Mouse (Mus musculus) liver, adult (tissue): ENCODE measurements at regions not wholly inside any gene's neighbourhood (a gene's known extent, or its start where the extent isn't known, plus 50 kb on each side); places are given as distances from the start of the nearest gene placed in this dataset.

ENCODE experiments used
- GATA4 ChIP-seq: IDR thresholded peaks from 2 replicates; pipeline ENCODE4 v1.6.1; 2014; ENCODE audit warnings: mild to moderate bottlenecking, low read length; ENCODE audit not compliant: insufficient replicate concordance

DNA sequence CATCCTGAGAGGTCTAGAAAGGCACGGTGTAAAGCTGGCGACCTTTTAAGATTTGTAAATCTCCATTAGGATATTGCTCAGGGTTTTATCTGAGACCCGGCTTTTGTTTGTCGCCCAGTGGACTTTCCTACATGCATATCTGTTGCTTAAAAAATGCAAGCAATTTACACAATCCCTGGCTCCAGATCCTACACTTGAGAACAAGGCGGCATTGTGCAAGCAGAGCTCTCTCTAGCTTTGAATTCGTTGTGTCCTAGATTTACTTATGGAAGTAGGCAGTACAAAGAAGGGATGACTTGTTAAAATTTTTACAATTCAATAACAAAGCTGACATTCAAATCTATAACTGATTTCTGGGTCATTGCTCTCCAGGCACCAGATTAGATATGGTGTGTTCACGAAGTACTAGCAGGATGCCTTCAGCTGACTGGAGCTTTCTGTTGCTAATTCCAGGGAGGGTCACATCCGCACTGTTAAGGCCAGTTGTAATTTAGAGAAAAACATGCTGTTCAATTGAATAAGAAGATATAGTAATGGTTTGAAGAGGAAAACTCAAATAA, 62.2 kb upstream of the Teddm2 start:
- TF ChIP-seq GATA4: peak; percentile 98

DNA sequence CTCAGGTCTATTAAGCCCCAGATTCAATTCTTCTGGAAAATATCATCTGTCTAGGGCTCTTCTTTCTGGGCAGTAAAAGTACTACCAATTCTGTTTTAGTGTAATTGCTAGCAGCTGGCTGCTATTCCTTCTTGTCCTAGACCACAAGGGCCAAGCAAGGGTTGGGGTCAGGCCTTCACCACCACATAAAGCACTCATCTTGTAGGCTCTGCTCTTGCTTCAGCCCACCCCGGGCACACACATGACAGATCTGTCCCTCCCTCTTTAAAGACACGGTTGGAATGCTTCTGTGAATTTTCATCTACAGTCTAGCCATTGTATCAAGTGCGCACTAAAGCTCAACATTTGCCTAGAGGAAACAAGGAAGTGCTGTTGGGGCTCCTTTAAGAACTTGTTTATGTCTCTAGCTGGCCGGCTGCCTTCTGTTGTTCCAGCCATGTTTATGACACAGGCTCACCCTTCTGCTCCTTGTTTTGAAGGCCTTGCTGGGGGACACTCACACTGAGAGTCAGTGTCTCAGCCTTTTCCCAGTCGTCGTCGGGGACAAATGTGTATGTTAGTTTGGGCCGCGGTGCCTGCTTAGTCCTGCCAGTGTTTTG, 63.8 kb upstream of the Teddm2 start:
- no peak for TF ChIP-seq GATA4

DNA sequence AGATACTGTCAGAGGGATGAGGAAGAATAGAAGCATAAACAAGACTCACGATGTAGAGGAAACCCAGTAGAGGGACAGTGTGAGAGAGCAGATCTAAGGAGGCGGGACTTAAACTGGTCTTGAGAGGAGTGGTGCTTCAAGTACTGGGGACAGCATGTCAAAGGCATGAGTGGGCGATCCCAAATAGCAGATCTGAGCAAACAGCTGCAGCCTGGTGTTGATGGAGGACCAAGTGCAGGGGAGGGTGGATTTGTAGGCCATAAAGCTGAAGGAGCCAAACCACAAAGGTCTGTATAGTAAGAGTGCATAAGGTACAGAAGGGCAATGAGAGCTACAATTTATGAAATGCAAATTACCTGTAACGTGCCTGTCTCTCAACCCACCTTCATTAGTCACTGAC, 69.4 kb upstream of the Teddm2 start:
- TF ChIP-seq GATA4: no peak

DNA sequence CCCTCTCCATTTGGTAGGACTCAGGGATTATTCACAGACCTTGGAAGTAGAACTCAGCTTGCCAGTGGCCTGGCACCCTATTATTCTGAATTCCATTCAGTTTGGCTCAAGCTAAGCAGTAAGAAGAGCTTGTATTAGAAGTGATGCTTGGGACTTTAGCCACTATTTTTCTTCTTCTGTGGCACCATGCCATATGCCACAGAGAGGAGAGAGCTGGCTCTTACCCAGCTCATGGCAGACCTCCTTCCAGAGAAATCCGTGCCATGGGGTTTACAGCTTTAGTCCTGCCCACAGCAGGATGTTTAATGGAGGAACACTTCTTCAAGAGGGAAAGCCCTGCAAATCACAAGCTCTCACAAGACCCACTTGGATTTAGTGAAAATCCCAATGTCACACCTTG, 74.3 kb upstream of the Teddm2 start:
- no peak for TF ChIP-seq GATA4

DNA sequence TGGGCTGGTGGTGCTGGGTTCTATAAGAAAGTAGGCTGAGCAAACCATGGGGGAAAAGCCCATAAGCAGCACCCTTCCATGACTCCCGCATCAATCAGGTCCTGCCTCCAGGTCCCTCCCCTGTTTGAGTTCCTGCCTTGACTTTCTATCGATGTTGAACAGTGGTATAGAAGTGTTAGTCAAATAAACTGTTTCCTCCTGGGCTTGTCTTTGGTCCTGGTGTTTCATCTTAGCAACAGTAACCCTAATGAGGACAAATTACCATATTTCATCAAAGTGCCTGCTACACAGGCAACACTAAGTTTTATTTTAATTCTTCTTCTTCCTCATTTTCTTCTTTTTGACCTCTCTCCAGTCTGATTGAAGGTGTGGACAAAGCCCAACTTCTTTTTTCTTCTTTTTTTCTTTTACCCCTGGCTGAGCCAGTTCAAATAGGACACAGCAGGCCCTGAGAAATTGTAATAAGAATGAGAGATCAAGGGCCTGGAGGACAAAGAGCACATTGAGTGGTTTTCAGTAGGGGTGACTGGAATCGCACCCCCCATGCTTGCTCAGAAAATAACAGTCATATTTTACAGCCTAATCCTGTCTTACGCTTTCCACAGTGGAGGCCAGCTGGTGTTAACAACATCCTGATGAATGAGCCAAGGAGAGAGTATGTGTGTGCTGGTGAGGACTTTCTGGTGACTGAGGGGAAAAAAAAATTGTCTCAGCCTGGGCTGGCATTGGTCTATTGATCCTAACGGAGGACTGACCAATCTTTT, 78.1 kb upstream of the Teddm2 start:
- TF ChIP-seq GATA4: no peak

DNA sequence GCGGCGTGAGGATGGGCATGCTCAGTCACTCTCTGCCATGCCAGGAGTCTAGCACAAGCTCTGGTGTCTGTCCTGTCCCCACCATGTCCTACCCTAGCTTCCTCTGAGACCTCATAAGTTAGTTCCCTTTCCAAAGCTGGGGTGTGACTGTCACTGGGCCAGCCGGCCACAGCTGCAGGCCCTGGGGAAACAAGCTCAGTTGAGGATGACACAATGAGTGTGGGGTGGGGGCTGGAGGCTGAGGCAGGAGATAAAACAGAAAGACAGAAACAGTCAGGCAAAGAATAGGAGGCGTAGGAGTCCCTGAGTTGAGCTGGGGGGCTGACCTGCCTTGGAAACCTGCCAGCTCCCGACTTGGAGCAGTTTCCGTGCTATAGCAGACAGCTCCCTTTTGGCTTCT, 80.9 kb upstream of the Teddm2 start:
- no peak for TF ChIP-seq GATA4

DNA sequence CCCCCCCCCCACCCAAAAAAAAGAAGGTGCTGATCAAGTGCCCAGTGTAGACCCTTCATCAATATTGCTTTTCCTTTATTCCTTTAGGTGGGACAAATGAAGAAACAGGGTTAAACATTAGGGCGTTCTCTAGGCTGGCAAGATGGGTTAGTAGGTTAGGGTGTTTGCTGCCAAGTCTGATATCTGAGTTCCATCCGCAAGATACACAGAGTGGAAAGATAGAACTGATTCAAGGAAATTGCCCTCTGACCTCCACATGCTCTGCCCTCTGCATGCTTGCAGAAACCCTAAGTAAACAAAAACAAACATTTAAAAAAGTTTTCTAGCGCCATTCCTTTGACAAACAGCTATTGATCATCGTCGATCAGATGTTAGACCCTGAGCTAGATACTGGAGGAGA, 85.6 kb upstream of the Teddm2 start:
- TF ChIP-seq GATA4: peak; percentile 98

DNA sequence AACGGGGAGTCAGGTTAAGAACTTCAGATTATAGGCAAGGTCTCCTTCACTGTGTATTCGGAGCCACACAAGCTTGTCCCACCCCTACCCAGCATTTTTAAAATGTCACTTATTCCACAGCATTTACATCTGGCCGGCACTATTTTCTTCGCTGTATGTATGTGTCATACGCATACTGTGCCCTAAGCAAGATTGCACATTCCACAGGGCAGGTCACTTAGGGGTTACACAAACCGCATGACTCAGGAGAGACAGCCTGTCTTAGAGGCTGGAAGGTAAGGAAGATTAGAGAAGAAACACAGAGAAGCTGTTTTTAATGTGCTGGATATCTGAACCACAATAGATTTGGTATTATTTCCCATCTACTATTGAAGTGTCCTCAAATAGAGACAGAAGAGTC, 86.6 kb upstream of the Teddm2 start:
- TF ChIP-seq GATA4: no peak

DNA sequence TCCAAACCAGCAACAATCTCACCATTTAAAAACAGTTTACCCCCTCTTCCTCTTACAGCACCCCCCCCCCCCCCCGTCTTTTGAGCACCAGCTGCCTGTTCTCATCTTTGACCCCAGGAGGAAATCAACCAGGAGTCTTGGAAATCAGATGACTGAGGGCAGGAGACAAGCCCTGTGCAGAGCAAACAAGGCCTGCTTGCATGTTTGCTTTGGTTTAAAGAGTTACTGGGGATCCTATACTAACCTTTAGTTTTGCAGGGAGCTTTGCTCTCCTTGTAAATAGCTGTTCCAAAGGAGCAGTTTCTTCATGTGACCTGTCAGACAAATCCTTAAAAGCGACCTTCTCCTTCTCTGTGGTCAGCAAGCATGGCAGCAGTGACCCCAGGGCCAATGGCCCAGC, 88.3 kb upstream of the Teddm2 start:
- TF ChIP-seq GATA4: no peak

DNA sequence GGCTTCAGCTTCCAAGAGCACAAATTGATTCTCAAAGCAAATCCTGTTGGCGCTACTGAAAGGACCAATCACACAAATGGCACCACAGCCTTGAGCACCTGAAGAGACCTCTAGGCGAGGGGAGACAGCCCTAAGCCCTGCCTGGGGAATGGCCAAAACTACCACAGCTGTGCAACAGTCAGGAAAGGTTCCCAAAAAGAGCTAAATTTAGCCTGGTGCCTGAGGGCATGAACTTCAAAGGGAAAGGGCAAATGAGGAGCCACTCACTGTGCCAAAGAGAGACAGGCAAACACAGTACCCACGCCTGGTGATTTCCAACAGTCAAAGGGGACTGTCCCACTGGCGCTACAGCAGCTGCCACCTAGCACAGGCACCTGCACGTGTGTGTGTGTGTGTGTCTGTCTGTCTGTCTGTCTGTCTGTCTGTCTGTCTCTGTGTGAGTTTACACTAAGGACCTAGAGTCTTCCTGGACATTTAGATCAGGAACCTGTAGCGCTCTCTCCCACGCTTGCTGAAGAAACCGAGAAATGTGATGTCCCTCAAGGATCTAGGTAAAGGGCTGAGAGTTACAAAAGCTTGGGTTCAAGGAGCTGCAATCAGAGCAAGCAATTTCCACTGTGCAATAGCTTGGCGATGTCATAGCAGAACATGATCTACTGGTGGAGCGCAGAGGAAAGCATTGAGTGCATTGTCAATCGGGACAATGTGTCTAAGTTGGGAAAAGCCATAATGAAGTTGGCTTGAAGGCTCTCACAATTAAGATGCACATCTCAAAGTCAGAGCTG, 90.8 kb upstream of the Teddm2 start:
- no peak for TF ChIP-seq GATA4

DNA sequence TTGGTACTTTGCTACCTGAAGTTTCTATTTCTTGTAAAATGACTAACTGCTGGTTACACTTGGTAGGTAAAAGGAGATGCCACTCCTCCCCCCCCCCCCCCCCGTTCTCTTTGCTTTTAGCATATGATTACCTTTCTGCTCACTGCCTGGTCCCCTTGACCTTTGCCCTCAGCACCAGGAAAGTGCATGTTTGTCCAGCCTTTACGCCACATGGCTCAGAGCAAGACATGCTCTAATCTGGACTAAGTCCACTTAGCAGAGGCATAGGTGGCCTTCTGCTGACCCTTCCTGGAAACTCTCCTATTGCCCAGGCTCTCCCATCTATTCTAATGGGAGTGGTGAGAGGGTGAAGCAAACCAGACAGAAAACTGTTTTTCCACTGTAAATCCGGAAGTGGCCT, 92.4 kb upstream of the Teddm2 start:
- TF ChIP-seq GATA4: no peak

DNA sequence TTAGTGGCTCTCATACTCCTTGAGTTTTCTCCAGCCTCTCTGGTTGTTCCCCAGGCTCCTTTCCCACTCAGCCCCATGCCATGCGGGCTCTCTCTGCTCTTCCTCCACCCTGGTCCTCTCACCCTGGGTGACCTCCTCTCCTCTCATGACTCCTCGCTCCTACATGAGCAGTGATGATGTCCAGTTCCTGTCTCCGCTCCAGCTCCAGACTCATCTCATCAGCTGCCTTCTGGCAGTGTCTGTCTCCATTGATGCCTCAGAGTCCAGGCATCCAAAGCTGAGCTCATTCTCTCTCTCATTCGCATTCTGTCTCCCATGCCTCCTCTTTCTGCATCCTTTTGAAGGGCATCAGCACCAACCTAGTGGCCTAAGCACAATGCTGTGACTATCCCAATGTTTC, 94.8 kb upstream of the Teddm2 start:
- no peak for TF ChIP-seq GATA4

DNA sequence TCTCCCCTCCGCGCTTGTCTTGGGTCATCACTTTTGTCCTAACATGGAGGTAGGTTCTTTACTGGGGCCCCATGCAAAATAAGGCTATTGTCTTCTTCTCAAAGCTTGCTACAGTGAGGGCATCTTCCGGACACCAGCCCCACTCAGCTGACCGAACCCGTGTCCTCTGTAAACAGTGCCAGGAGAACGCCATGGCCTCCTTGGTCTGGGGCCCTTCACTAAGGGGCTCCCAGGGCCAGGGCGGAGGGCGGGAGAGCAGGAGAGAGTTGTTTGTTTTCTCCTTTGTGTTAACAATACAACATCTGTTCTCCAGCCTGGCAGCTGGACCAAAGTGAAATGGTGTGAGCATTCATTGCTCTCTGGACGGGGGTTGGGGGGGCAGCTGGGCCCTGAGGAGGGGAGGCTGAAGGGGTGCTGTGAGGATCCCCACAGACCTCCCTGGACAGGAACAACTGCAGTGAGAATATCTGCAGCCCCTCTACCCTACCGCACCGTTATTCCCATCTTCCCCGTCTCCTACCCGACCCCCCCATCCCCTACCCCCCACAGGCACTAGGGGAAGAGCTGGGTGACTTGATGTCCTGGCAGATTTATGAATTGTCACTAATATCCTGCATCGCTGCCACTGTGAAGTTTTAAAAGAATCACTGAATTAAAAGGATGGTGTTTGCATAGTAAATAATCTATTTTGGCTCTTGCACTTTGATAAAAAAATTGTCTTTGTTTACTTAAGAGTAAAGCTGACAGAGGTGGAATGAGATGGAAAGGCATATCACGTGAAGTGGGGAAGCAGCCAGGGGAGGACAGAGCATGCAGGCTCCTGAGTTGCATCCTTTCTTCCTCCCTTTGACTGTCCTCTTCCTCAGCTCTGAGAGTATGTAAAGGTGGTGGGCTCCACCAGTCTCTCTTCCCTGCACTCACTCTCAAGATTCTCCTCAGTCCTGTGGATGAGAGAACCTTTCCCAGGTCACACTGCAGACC, 97.5 kb upstream of the Teddm2 start:
- no peak for TF ChIP-seq GATA4

DNA sequence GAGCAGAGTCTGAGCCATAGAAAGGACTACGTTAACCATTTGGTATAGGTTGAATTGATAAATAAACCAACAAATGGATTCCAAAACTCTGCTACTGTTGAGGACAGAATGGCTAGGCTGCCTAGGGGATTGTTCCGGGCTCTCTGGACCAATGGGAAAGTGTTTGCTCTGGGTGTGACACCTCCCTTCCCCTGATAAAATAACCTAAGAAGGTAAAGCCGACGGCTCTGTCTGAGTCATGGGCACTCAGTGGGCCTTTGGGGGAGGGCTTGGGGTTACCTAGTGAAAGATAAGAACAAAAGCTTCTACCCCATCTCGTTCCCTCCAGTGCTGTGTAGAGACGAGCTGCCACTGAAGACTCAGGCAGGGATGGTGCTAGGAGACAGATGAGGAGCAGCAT, 99.7 kb upstream of the Teddm2 start:
- no peak for TF ChIP-seq GATA4

DNA sequence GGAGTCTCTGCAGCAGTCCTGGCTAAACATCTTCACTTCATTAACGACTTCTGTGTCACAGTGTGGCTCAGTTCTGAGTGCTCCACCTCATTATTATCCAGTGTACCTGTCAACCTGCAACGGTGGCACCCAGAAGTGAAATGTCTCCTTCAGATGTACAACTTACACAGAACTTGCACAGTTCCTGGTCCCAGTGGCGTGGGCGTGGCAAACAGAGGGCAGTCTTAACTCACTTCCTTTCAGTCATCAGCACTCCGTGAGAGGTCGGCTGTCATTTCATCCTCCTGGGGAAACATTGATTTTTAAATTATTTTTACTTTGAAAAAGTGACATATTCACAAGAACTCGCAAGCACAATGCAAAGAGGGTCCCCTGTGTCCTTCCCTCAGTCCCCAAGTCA, 103.6 kb upstream of the Teddm2 start:
- TF ChIP-seq GATA4: no peak

DNA sequence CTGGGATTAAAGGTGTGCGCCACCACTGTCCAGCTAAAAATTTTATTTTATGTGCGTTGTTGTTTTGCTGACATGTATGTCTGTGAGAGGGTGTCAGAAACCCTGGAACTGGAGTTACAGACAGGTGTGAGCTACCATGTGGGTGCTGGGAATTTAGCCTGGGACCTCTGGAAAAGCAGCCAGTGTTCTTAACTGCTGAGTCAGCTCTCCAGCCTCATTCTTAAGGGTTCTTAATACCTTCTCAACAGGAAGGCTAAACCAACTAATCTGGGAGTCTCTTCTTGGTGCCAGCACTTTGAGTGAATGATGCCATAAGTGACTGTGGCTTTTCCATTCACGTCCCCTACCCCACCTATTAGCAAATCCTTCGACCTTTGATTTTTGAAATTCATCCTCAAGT, 104.6 kb upstream of the Teddm2 start:
- no peak for TF ChIP-seq GATA4
